Mouse (Mus musculus) liver, postnatal 0 days (tissue): ENCODE data around the gene Mtcl1. TPM values are rescaled to one million over a fixed set of nuclear protein-coding genes. Genes with fewer than 3 reads are reported as not detected.
A peak's percentile ranks its signal among the peaks of the same experiment; 100 is the strongest.

Experiments
- ATAC-seq: fragments of 200-750 bp; cut with Nextera tagmentation; 2 replicates; pipeline ENCODE4 v1.8.0; 2017; ENCODE audit warnings: mild to moderate bottlenecking, moderate library complexity
- DNase-seq: peaks from one replicate; pipeline ENCODE4 v3.0.0-alpha.2; 2016
- H3K27ac ChIP-seq: fragments of 300-500 bp; sonication (generic); 2 replicates; pipeline ENCODE4 v1.5.1; 2014; ENCODE audit warnings: antibody characterized with exemption, moderate library complexity, mild to moderate bottlenecking, low read depth
- H3K27me3 ChIP-seq: fragments of 300-500 bp; sonication (generic); 2 replicates; pipeline ENCODE4 v1.6.1; 2014; ENCODE audit warnings: low read length, control low read depth, mixed read lengths; ENCODE audit not compliant: insufficient read depth
- H3K36me3 ChIP-seq: fragments of 300-500 bp; sonication (generic); replicated peaks from 2 replicates; pipeline ENCODE4 v1.6.1; 2014; ENCODE audit warnings: mild to moderate bottlenecking, control low read depth, low read length, moderate library complexity, mixed read lengths; ENCODE audit not compliant: insufficient read depth
- H3K4me1 ChIP-seq: fragments of 300-500 bp; sonication (generic); 2 replicates; pipeline ENCODE4 v1.6.1; 2014; ENCODE audit warnings: antibody characterized with exemption, mild to moderate bottlenecking, control low read depth; ENCODE audit not compliant: insufficient read depth
- H3K4me2 ChIP-seq: fragments of 300-500 bp; sonication (generic); 2 replicates; pipeline ENCODE4 v1.6.1; 2014; ENCODE audit warnings: low read depth, mild to moderate bottlenecking, low read length, moderate library complexity, mixed read lengths
- H3K4me3 ChIP-seq: fragments of 300-500 bp; sonication (generic); 2 replicates; pipeline ENCODE4 v1.5.1; 2014; ENCODE audit warnings: low read depth, low read length
- H3K9ac ChIP-seq: fragments of 300-500 bp; sonication (generic); replicated peaks from 2 replicates; pipeline ENCODE4 v1.6.1; 2014; ENCODE audit warnings: mild to moderate bottlenecking, moderate library complexity
- H3K9me3 ChIP-seq: fragments of 300-500 bp; sonication (generic); 2 replicates; pipeline ENCODE4 v1.6.1; 2016; ENCODE audit warnings: mild to moderate bottlenecking, control low read depth, low read length, mixed read lengths
- CTCF ChIP-seq: sonication (generic); IDR thresholded peaks from 2 replicates; pipeline ENCODE4 v1.5.1; 2016; ENCODE audit warnings: antibody characterized with exemption, low read depth
- EP300 ChIP-seq: IDR thresholded peaks from 2 replicates; pipeline ENCODE4 v1.6.1; 2016; ENCODE audit warnings: antibody characterized with exemption, low read depth, mild to moderate bottlenecking
- WGBS: fragments of 180-500 bp; shearing (Covaris S2); extraction: QIAGEN DNeasy Blood & Tissue Kit; methylation state at CpG from one replicate; pipeline ENCODE4 v1.1.7; 2014; ENCODE audit not compliant: insufficient replicate concordance; 5-methylcytosine and 5-hydroxymethylcytosine counted together
- polyA plus RNA-seq: library from polyadenylated mRNA; unstranded; fragments of >200 nt; fragmentation: Nextera tagmentation; extraction: Ambion mirVana; gene quantifications from 2 replicates; pipeline ENCODE4 v1.2.1, GENCODE M21; 2015

The Mtcl1 gene
- polyA plus RNA-seq, 1 experiment from 2014 or later = 0.14 TPM

GRCm38 (mm10) chr17:66450526-66451070 lies 1.0 kb upstream of the Mtcl1 start:
- ATAC-seq = no peak
- peak overlapping the region; percentile 86 for H3K4me2 ChIP-seq
- H3K4me1 ChIP-seq = peaks cover 9% of the 10 kb centered on the region; the same call in 1 of the 2 replicates
- no peak overlapping the region for H3K9ac ChIP-seq
- H3K9me3 ChIP-seq = no peaks in the 10 kb centered on the region
- WGBS = 5% methylated on average over 18 of the region's 18 CpGs
- no peaks in the 10 kb centered on the region for H3K36me3 ChIP-seq
- H3K27ac ChIP-seq = no peak overlapping the region
- no peak for TF ChIP-seq EP300
- TF ChIP-seq CTCF = no peak
- peaks cover 62% of the 10 kb centered on the region for H3K27me3 ChIP-seq
- 0 out of 2 replicates have a peak overlapping the region, but pooled peaks have one; percentile 58 for H3K4me3 ChIP-seq
- no peak for DNase-seq

GRCm38 (mm10) chr17:66448421-66449405 lies 837 bp downstream of the Mtcl1 start:
- ATAC-seq (peak; percentile 29; the same call in 1 of the 2 replicates), DNase-seq (peak; percentile 18)
- peak; percentile 35 for TF ChIP-seq CTCF
- TF ChIP-seq EP300 = no peak
- peak overlapping the region; percentile 86 for H3K4me2 ChIP-seq
- H3K4me1 ChIP-seq = peaks cover 9% of the 10 kb centered on the region; the same call in 1 of the 2 replicates
- 4% methylated on average over 86 of the region's 136 CpGs for WGBS
- H3K27me3 ChIP-seq = peaks cover 65% of the 10 kb centered on the region
- no peaks in the 10 kb centered on the region for H3K9me3 ChIP-seq
- H3K27ac ChIP-seq = no peak overlapping the region
- peak overlapping the region; percentile 58 for H3K4me3 ChIP-seq
- H3K36me3 ChIP-seq = no peaks in the 10 kb centered on the region
- H3K9ac ChIP-seq = no peak overlapping the region

- Histone ChIP-seq H3K27me3 (peaks cover 65% of the 10 kb centered on the region), H3K4me2 (peak overlapping the region; percentile 86), H3K36me3 (no peaks in the 10 kb centered on the region), H3K9me3 (no peaks in the 10 kb centered on the region), H3K4me3 (peak overlapping the region; percentile 58; the same call in 1 of the 2 replicates), H3K9ac (no peak overlapping the region), H3K27ac (no peak overlapping the region), H3K4me1 (peaks cover 9% of the 10 kb centered on the region; the same call in 1 of the 2 replicates)
- WGBS = 3% methylated on average over 13 of the region's 13 CpGs
- TF ChIP-seq CTCF (no peak), EP300 (no peak)
- DNase-seq = no peak
- no peak for ATAC-seq
These were observed 1.6 kb downstream of the Mtcl1 start for GRCm38 (mm10) chr17:66447978-66448377.

- Histone ChIP-seq H3K4me1 (peaks cover 9% of the 10 kb centered on the region; the same call in 1 of the 2 replicates), H3K36me3 (no peaks in the 10 kb centered on the region), H3K4me3 (no peak overlapping the region), H3K27ac (no peak overlapping the region), H3K9me3 (no peaks in the 10 kb centered on the region), H3K27me3 (peaks cover 59% of the 10 kb centered on the region), H3K4me2 (no peak overlapping the region), H3K9ac (no peak overlapping the region)
- ATAC-seq (no peak), DNase-seq (no peak)
- no peak for TF ChIP-seq EP300
- no peak for TF ChIP-seq CTCF
- WGBS = 54% methylated on average over 7 of the region's 7 CpGs
These were observed 2.6 kb downstream of the Mtcl1 start for GRCm38 (mm10) chr17:66447007-66447312.

- Histone ChIP-seq H3K27me3 (peaks cover 53% of the 10 kb centered on the region), H3K9me3 (no peaks in the 10 kb centered on the region), H3K27ac (no peak overlapping the region), H3K36me3 (no peaks in the 10 kb centered on the region), H3K4me2 (no peak overlapping the region), H3K9ac (no peak overlapping the region), H3K4me3 (no peak overlapping the region), H3K4me1 (peaks cover 9% of the 10 kb centered on the region; the same call in 1 of the 2 replicates)
- WGBS = 65% methylated on average over 7 of the region's 7 CpGs
- no peak for ATAC-seq
- DNase-seq = no peak
- no peak for TF ChIP-seq CTCF
- TF ChIP-seq EP300 = no peak
These were observed 3.1 kb downstream of the Mtcl1 start for GRCm38 (mm10) chr17:66446196-66447006.
